Mouse (Mus musculus): ENCODE results near the gene Cd151. TPM values are rescaled to one million over a fixed set of nuclear protein-coding genes. Genes with fewer than 3 reads are reported as not detected.

Gene Cd151
- total RNA-seq, 2 experiments from 2014 or later = 280 TPM

DNA sequence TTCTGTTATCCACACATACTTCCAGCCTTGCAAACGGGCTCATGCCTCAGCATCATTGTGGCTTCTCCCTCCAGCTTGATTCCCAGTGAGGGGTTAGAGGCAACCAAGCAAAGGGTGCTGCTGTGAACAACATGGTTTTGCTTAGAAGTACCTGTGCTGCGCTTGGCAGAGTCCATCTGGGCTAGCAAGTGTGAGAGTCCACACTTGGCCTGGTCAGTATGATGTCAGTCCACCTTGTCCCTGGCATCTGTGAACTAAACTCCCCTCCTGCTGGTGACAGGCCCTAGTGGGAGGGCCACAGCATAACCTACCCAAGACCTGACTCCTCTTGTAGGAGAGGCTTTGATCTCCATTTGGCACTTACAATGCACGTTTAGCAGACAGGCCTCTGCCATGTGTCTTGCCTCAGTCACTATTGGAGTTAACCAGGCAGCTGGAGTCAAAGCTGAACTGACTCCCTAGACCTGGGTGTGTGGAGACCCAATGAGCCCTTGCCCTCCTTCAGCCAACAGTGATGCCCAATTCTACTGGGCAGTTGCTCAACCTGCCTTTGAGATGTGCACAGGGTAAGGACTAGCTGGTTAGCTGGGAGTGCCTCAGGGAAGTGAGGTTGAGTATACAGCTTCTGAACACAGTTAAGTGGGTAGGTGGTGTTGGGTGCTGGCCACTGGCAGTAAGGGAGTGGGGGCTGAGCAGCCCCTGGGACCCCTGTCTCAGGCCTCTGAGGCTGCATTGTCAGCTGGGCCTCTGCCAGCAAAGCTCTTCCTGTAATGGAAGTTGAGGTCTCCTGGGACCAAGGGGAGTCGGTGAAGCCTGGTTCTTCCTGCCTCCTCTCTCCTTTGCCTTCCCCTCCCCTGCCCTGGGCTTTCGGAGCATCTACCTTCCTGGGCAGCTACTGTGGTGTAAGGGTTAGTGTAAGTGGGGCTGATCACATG is 17.3 kb downstream of the Cd151 start:
- intact Hi-C loops (cut with DNase I) = loop anchor here (5.0 kb wide), 1 partner anchor 133 kb away; no protein-coding TSS in a partner anchor
- no peak for DNase-seq (ENCODE audit: low spot score)

DNA sequence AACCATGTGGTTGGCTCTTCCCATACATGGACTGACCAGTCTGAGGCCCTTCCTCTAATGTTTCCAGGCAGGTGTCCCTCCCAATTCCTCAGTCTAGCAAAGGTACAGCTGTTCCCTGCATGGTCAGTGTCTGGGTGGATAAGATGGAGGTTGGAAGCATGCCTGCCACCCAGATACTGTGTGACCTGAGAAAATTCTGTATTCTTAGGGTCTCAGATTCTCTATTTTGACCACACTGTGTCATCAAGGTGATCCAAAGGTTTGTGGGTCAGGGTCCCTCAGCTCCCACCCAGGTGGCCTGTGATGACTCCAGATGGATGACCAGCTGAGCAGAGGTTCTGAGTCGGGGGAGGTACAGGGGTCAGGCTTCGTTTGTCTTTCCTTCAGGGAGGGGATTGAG is 18.0 kb downstream of the Cd151 start:
- intact Hi-C loops (cut with DNase I) = no loop called here
- no peak for DNase-seq (ENCODE audit: low spot score)

GRCm38 (mm10) chr7:141485606-141486005 is 18.4 kb downstream of the Cd151 start:
- DNase-seq (ENCODE audit: low spot score) = no peak
- intact Hi-C loops (cut with DNase I) = no loop called here

DNA sequence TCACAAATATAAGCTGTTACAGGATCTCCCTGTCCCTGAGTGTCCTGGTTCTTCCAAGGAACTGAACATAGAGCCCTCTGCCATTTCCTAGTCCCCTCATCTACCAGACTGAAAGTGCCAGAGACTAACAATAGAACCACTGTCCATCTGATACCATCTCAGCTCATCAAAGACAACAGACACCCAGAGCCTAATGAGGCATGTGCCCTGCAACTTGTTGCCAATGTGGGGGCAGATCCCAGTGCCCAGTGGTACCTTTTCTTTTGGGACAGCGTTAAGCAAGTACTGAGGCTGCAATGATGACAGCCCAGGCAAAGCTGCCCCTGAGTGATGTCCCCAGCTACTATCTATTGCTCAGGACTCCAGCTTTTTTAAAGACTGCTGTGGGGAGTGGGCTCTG is 19.0 kb downstream of the Cd151 start:
- intact Hi-C loops (cut with DNase I) = no loop called here
- no peak for DNase-seq (ENCODE audit: low spot score)

DNA sequence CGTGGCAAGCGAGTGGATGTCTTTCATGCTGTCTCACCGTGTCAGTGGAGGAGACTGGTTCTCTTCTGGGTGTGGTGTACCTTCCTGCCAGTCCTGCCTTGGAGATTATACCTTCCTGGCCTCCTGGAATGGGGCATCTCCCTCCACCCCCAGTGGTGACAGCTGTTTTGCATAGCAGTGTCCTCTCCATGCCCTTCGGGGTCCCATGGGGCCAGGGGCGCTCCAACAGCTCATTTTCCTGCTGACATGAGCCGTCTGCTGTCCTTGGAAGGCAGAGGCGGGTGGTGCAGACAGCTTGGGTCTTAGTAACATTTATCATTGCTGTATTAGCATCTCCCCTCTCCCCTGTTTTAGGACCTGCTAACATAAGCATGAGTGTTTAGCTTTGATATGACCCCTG is 19.9 kb downstream of the Cd151 start:
- DNase-seq (ENCODE audit: low spot score) = no peak
- intact Hi-C loops (cut with DNase I) = no loop called here

- no peak for DNase-seq (ENCODE audit: low spot score)
- intact Hi-C loops (cut with DNase I) = no loop called here
These were observed 24.0 kb downstream of the Cd151 start for GRCm38 (mm10) chr7:141491151-141491550.

DNA sequence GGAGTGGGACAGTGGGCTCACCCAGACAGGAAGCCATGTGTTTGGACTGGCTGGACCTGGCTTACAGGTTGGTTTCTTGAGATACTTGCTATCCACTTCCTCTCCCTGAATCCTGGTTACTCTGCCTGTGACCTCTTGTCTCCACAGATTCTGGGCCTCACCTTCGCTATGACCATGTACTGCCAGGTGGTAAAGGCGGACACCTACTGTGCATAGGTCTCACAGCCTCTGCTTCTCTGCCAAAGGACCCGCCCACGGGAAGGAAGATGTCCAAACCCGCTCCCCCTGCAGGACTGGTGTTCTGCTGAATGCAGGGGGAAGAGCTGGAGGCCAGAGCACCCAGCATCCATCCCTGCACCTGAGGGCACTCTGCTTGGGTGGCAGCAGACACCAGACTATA is 25.5 kb downstream of the Cd151 start:
- intact Hi-C loops (cut with DNase I) = no loop called here
- DNase-seq (ENCODE audit: low spot score) = no peak

- intact Hi-C loops (cut with DNase I) = no loop called here
- DNase-seq (ENCODE audit: low spot score) = no peak
These were observed 26.5 kb downstream of the Cd151 start for GRCm38 (mm10) chr7:141493729-141494128.

- DNase-seq (ENCODE audit: low spot score) = no peak
- intact Hi-C loops (cut with DNase I) = no loop called here
These were observed 28.2 kb downstream of the Cd151 start for GRCm38 (mm10) chr7:141495379-141495778.

DNA sequence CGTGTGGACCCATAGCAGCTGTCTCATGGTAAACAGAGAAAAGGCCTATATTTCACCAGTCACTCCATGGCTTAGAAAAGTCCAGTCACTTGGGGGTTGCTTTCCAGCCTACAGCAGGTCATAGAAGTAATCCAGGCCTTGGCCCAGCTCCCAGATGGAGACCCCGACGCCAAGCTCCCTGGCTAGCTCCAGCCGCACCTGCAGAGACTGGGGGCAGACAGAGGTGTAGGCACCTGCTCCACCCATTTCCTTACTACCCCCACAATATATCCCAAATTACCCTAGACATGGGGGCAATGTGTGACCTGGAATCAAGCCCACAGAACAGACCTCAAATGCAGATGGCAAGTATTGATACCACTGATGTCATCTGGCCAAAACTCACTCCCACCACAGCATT is 28.7 kb downstream of the Cd151 start:
- intact Hi-C loops (cut with DNase I) = no loop called here
- DNase-seq (ENCODE audit: low spot score) = no peak

DNA sequence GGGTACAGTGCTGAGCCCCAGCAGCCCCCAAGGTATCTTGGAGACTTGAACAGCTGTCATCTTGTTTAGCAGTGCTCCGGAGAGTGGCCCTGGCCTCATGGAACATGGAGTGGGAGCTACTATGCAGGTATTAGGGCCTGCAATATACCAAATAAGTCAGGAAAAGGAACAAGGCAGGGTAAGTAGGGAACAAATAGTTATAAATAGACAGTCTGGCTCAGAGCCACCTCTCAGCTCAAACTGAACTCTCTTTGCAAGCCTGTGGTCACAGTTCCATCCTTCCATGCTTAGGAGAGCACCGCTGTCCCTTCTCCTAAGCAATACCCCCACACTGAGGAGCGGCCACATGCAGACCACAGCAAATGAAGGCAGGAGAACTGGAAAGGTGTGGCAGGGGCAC is 30.4 kb downstream of the Cd151 start:
- no peak for DNase-seq (ENCODE audit: low spot score)
- intact Hi-C loops (cut with DNase I) = no loop called here

DNA sequence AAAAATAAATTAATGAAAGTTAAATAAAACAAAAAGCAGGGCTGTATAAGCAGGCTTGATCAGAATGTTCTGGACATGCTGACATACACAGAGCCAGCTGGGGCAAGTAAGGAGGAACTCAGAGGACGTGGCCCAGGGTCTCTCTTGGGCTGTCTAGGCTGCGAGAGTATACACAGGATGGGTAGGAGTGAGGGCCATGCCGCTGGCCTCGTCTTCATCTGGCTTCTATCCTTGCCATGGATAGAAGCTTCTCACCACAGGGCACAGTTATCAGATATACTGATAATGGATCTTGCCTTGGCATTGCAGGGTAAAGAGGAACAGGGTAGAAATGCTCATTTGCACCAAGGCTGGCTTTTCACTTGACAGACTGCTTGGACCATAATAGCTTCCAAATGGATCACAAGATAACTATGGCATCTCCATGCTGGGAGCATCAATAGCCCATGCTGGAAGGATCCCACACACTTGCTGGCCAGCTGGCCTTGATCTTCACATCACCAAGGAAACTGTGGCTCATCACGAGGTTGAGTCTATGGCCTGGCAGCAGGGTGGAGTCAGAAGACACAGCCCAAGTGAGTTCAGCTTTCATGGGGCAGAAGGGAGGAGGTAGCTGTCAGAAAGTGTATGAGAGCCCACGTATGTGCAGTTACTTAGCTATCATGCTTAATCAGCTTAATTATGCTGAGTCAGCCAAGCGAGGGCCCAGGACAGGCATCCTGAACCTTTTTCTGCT is 34.8 kb downstream of the Cd151 start:
- DNase-seq (ENCODE audit: low spot score) = no peak
- intact Hi-C loops (cut with DNase I) = no loop called here

- DNase-seq (ENCODE audit: low spot score) = no peak
- intact Hi-C loops (cut with DNase I) = no loop called here
These were observed 35.3 kb downstream of the Cd151 start for GRCm38 (mm10) chr7:141502556-141502905.

GRCm38 (mm10) chr7:141506278-141506677 is 39.1 kb downstream of the Cd151 start:
- intact Hi-C loops (cut with DNase I) = no loop called here
- no peak for DNase-seq (ENCODE audit: low spot score)

GRCm38 (mm10) chr7:141508160-141508559 is 41.0 kb downstream of the Cd151 start:
- intact Hi-C loops (cut with DNase I) = no loop called here

DNA sequence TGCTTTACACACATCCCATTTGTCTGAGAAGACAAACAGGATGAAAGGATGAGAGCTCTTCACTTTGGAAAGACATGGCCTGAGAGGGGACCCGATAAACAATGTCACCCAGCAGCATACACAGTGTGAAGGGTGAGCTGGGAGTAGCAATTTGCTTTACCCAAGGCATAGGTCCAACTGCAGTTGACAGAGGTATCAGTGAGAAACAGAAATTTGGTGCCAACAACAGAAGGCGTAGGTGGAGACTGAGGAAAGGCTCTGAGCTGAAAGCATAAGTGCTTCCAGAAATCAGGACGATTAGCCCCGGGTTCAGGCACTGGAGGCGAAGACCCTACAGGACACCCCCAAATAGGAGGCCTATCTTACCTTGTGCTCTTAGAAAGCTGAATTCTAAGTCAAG is 43.0 kb downstream of the Cd151 start:
- DNase-seq (ENCODE audit: low spot score) = no peak
- intact Hi-C loops (cut with DNase I) = no loop called here

More at GRCm38 (mm10) chr7:141508160-141508559, 41.0 kb downstream of the Cd151 start:
- DNase-seq (ENCODE audit: low spot score) = no peak

GRCm38 (mm10) chr7:141510681-141511191 is 43.5 kb downstream of the Cd151 start:
- DNase-seq (ENCODE audit: low spot score) = no peak
- intact Hi-C loops (cut with DNase I) = no loop called here

GRCm38 (mm10) chr7:141517638-141518037 is 50.4 kb downstream of the Cd151 start:
- DNase-seq (ENCODE audit: low spot score) = no peak
- intact Hi-C loops (cut with DNase I) = no loop called here

DNA sequence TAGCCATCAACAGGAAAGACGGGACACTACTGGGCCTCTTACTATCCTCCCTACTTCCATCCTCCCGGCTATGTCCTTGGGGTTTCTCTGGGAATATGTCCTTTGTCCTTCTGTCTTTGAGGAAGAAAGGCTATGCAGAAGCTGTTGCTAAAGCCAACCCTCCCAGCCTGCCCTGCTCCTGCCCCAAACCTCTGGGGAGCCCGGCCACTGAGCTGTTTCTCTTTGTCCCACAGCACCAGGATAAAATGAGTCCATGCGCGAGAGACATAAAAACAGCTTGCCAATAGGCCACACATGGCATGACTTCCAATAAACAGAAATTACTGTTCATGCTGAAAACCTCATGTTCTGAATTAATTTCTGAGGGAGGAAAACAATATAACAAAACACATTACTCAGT is 51.1 kb downstream of the Cd151 start:
- no peak for DNase-seq (ENCODE audit: low spot score)
- intact Hi-C loops (cut with DNase I) = no loop called here

DNA sequence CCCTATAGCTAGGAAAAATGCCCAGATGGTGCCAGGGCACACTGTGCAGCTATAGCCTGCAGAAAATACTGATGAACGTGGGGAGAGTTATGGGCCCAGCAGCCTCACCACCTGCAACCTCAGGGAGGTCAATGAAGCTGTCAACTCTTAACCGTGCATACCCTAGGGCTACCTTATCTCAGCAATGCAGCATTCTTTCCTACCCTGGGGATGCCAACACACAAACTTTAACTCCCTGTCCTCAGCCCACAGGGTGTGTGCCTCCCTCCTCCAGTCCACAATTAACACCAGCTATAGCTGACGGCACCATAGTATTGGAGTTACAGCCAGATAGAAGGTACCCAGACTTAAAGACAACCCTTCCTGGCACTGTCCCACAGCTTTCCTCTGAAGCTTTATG is 51.7 kb downstream of the Cd151 start:
- DNase-seq (ENCODE audit: low spot score) = no peak
- intact Hi-C loops (cut with DNase I) = no loop called here

GRCm38 (mm10) chr7:141519795-141520194 is 52.6 kb downstream of the Cd151 start:
- no peak for DNase-seq (ENCODE audit: low spot score)
- intact Hi-C loops (cut with DNase I) = loop anchor here (5.0 kb wide), 1 partner anchor 252 kb away; the partner anchor contains the start of gene Irf7
